Mouse (Mus musculus) liver (tissue): Measurements from ENCODE around the gene Fanci.

Experiments used
- DNase-seq: peaks from one replicate; pipeline ENCODE4 v3.0.0-alpha.2; 2020; ENCODE audit warnings: mixed read lengths

Gene Fanci

GRCm38 (mm10) chr7:79387991-79388390 lies 3.7 kb upstream of the Fanci start:
- DNase-seq: no peak

- DNase-seq: no peak
Measured at GRCm38 (mm10) chr7:79388671-79389206, 3.0 kb upstream of the Fanci start.

- DNase-seq: no peak
Measured at GRCm38 (mm10) chr7:79390141-79390708, 1.5 kb upstream of the Fanci start.

GRCm38 (mm10) chr7:79391471-79391870 lies 258 bp upstream of the Fanci start:
- no peak for DNase-seq

- DNase-seq: peak; percentile 76
Measured at GRCm38 (mm10) chr7:79392860-79393513, 1.3 kb downstream of the Fanci start.

GRCm38 (mm10) chr7:79393924-79394323 lies 2.2 kb downstream of the Fanci start:
- DNase-seq: no peak

- no peak for DNase-seq
Measured at GRCm38 (mm10) chr7:79394666-79395065, 2.9 kb downstream of the Fanci start.

GRCm38 (mm10) chr7:79395186-79395585 lies 3.5 kb downstream of the Fanci start:
- DNase-seq: no peak

- DNase-seq: no peak
Measured at GRCm38 (mm10) chr7:79397446-79397963, 5.8 kb downstream of the Fanci start.

- DNase-seq: no peak
Measured at GRCm38 (mm10) chr7:79398426-79398825, 6.7 kb downstream of the Fanci start.

GRCm38 (mm10) chr7:79398971-79399370 lies 7.2 kb downstream of the Fanci start:
- no peak for DNase-seq

GRCm38 (mm10) chr7:79400296-79400695 lies 8.6 kb downstream of the Fanci start:
- no peak for DNase-seq

GRCm38 (mm10) chr7:79414449-79415375 lies 23.0 kb downstream of the Fanci start:
- no peak for DNase-seq

GRCm38 (mm10) chr7:79419950-79420349 lies 28.2 kb downstream of the Fanci start:
- no peak for DNase-seq

GRCm38 (mm10) chr7:79422876-79423275 lies 31.1 kb downstream of the Fanci start:
- no peak for DNase-seq

GRCm38 (mm10) chr7:79425804-79426203 lies 34.1 kb downstream of the Fanci start:
- DNase-seq: no peak

GRCm38 (mm10) chr7:79428243-79428642 lies 36.5 kb downstream of the Fanci start:
- no peak for DNase-seq

- DNase-seq: no peak
Measured at GRCm38 (mm10) chr7:79440035-79440434, 48.3 kb downstream of the Fanci start.

- no peak for DNase-seq
Measured at GRCm38 (mm10) chr7:79447048-79447447, 55.3 kb downstream of the Fanci start.

- DNase-seq: no peak
Measured at GRCm38 (mm10) chr7:79447486-79447885, 55.8 kb downstream of the Fanci start.

- DNase-seq: no peak
Measured at GRCm38 (mm10) chr7:79461721-79462120, 70.0 kb downstream of the Fanci start.

GRCm38 (mm10) chr7:79463376-79464077 lies 71.8 kb downstream of the Fanci start:
- DNase-seq: no peak
